Mouse (Mus musculus): ENCODE measurements around the gene Art2b.

DNA sequence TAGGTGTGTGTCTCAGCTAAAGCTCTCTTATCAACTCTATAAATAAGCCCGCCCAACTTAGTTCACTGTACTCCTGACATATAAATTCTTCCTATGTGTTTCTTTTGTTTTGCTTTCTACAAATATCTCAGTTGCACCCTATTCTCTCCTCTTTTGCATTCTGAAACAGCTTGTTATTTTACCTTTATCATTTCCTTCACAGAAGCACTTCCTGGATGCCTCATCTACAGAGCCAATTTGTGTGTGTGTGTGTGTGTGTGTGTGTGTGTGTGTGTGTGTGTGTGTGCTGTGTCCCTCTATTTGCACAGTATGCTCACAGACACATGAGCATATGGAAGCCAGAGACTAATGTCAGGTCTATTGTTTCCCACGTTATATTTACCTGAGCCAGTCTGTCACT is 9.6 kb upstream of the Art2b start:
- no peak for TF ChIP-seq POLR2A (IDR thresholded peaks at IDR 0.05; ENCODE audit: insufficient read length, low read depth)
- TF ChIP-seq MAX (IDR thresholded peaks at IDR 0.05; ENCODE audit: low read depth): no peak
- no peak for TF ChIP-seq TCF12 (IDR thresholded peaks at IDR 0.05; ENCODE audit: insufficient read depth, poor library complexity, severe bottlenecking)
- no peak for TF ChIP-seq CEBPB (IDR thresholded peaks at IDR 0.05; ENCODE audit: insufficient read depth, poor library complexity, severe bottlenecking)
- no peak for TF ChIP-seq USF1 (IDR thresholded peaks at IDR 0.05; ENCODE audit: low read depth)
- no peak for TF ChIP-seq E2F4 (IDR thresholded peaks at IDR 0.05; ENCODE audit: insufficient read depth)
- no peak for TF ChIP-seq TCF3 (IDR thresholded peaks at IDR 0.05; ENCODE audit: insufficient read length, low read depth)
- no peak for TF ChIP-seq POLR2AphosphoS2 (IDR thresholded peaks at IDR 0.05; ENCODE audit: insufficient read length, low read depth)
- TF ChIP-seq MYOD1 (IDR thresholded peaks at IDR 0.05; ENCODE audit: control insufficient read depth in 1 of 3, insufficient read length in 2 of 3, low read depth in 2 of 3): no peak
